Mouse (Mus musculus) frontal cortex, postnatal 36 days (tissue): Measurements from ENCODE around the gene Arhgap23.

Source experiments
- DNase-seq, 2 experiments: peaks; one replicate each; pipeline ENCODE4 v3.0.0; 2022; ENCODE audit warnings: low spot score in 2 of 2

Arhgap23 gene

DNA sequence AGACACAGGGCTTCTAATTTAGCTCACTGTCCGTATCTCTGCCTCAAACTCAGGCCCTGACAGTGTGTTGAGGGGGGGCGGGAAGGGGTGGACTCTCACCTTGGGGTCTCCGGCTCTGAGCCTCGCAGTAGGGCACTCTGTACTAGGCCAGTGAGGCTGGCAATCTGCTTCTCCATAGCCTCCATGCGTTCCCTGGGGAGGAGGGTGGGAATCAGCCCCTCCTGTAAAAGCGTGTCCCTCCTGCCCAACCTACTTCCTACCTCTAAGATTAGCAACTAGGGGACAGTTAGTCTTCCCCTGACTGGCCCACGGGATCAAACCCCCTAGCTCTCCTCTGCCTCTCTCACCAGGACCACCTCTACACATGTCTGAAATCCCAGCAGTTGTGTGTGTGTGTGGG lies 118.3 kb downstream of the Arhgap23 start:
- no peak for DNase-seq

DNA sequence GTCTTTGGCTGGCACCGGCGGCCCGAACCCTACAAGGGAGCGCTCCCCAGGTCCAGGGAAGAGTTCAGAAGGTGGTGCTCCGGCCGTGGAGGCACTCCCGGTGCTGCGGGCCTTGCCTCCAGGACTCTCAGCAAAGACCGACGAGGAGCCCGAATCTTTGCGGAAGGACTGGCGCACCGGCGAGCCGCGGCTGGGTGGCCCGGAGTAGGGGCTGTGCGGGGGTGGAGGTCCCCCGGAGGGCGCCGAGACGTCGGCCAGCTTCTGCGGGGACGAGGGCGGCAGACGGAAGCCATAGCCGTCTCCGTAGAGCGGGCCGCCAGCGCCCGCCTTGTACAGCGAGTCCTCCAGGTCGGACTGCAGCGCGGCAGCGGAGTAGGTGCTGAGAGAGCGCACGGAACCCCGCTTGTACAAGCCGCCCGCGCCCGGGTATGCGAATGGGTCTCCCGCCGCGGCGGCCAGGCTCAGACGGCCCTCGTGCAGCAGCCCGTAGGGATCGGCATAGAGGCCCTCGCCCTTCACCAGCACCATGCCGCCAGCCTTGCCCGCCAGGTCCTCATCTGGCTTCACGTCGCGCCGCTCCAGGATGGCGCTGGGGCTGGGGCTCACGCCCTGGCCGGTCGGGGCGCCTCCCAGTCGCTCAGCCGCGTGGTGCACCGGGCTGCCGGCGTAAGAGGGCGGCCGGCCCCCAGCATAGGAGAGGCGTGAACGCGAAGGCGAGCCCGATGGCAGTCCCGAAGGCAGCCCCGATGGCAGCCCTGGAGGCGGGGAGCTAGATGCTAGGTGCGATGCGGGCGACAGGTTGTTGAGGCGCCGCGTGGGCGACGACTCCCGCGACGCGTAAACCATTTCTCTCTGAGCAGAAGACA lies 119.3 kb downstream of the Arhgap23 start:
- peak; percentile 63 to 69 for DNase-seq

DNA sequence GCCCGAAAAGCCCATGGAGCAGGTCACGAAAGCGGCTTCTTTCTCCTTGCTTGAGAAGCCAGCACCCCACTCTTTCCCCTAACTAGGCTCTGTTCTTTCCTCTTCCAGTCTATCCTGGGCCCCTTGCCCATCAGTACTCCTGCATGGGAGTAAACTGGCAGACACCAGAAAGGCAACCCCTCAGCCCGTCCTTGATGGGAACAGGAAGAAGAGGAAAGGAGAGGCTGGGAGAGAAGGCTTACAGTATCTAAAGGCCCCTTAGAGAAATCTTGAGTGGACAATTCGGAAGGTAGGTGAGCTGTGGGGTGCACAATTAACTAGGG lies 119.9 kb downstream of the Arhgap23 start:
- DNase-seq, result no peak

DNA sequence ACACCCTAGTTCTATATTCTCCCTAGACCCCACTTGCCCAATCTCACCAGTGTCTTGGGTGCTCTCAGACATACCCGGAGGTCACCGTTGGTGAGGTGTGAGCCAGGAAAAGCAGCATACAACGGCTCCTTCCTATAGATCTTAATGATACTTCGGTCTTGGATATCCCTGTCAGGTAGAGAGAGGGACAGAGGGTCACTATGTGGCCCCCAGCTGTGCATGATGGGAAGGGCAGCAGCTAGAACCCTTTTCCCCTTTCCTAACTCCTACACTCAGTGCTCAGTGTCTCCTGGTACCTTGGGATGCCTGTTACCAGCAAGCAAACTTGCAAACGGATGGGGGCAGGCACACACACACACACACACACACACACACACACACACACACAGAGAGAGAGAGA lies 120.3 kb downstream of the Arhgap23 start:
- DNase-seq, result no peak

DNA sequence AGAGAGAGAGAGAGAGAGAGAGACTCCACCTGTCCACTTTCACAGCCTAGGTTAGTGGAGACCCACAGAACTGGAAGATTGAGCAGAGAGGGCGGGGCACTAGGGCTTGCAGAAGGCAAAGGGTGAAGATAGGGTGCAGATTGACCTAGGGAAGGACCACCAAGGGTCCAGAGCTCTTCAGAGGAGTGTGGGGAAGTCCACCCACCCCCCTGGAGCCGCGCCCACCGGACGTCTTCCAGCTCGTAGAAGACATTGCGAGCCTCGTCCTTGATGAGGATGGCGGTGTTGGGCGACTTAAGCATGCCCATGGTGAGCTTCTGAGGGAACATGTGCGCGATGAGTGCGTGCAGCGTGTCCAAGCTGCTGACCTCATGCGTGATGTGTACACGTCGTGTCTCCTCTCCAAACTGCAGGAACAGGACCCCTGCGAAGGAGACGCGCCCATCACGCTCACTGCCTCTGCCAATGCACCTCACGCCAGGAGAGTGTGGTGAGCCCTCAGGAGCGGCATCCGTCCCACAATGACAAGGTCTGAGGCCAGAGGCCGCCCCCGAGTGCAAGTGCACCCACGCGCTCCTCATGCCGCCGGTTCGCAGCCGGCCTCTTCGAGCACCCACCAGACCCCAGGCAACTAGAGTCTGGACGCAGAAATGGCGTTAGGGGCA lies 120.9 kb downstream of the Arhgap23 start:
- no peak for DNase-seq

DNA sequence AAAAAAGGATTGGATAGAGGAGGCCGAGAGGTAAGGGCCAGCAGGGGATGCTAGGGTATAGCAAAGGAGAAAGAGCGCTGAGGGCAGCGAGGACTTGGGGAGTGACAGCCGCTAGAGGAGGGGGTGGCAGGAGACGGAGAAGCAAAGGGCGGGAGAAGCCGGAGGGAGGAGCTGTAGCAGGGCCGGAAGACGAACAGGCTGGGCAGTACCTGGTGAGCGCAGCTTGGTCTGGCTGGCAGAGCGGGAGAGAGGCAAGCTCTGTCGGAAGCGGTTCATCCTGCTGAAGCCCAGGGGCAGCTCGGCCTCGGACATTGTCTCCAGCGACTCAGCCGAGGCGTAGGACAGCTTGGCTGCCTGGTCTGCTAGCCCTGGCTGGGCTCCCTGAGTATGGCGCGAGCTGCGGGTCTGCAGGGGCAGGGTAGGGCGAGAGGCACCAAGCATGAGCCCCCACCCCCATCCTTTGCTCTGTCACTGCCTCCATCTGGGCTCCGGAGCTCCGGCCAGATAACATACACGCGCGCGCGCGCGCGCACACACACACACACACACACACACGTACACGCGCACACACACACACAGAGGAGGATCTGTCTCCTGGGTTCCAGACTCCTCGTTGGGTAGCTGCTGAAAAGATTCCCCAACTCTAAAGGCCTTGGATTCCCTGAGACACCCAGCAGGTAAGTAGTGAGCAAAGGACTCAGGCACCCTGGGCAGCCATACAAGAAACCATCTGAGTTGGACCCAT lies 121.7 kb downstream of the Arhgap23 start:
- DNase-seq, result no peak

DNA sequence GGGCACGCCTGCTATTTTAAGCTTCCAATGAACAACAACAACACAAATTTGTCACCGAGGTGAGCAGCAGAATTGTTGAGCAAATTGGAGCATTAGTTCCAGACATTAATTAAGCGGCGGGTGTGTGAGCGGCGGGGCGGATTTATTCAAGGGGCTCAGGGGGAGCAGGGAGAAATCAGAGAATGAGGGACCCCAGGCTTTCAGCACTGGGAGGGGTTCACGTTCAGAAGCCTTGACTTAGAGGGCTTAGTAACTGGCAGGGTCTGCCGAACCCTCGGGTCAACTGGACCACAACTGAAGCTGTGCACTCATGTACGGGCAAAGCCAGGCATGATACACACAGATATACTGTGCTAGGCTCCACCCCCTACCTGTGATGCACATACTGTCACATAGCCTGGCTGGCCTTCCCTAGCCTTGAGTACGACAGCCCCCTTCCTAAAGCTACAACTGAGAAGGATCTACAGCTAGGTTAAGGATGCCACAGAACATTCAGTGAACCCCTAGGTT lies 122.3 kb downstream of the Arhgap23 start:
- no peak for DNase-seq

DNA sequence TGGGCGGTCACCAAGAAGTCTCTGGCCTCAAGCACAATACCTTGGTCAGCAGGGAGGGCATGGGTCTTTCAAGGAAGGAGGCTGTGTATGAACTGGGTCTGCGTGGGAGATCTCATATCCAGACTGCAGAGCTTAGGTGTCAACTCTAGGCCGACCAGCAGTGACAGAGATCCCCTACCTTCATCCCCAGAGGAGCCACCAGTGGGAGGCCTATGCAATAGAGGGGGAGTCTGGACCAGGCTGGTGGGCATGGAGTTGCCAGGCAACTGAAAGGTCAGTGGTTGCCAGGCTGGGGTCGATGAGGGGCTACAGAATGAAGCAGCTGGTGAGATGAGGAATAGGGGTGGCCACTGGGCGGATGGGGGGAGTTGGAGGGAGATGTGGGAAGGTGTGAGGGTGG lies 124.3 kb downstream of the Arhgap23 start:
- DNase-seq, result no peak

DNA sequence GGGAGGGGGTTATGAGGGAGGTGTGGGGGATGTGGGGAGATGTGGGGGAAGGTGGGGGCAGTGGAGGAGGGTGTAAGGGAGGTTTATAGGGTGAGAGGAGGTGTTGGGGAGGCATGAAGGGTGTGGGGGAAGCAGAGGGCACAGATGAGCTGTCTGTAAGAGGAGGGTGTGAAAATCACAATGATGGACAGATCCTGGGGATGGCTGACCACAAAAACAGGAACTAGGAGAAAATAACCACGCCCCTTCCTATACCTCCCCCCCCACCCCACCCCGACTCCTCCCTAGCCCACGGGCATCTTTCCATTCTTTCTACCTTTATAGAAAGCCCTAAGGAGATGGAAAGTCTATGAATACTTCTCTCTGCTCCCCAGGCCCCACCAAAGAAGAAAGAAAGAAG lies 124.8 kb downstream of the Arhgap23 start:
- DNase-seq, result no peak

DNA sequence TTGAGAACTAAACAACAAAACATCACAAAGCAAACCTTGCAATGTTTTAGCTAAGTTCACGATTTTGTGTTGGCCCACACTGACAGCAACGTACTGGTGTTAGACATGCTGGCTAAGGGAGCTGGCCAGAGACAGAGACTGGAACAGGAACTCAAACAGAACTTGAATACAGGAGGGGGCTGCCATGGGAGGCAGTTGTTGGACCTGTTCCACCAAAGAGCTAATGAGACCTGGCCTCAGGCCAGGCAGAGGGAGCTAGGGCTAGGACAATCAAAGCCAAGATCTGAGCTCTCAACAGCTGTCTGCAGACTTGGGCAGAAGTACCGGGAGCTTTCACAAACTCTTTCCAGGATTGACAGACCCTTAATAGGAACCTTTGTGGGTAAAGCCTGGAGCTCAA lies 125.3 kb downstream of the Arhgap23 start:
- DNase-seq, result peak in 1 of 2 experiments; percentile 64

DNA sequence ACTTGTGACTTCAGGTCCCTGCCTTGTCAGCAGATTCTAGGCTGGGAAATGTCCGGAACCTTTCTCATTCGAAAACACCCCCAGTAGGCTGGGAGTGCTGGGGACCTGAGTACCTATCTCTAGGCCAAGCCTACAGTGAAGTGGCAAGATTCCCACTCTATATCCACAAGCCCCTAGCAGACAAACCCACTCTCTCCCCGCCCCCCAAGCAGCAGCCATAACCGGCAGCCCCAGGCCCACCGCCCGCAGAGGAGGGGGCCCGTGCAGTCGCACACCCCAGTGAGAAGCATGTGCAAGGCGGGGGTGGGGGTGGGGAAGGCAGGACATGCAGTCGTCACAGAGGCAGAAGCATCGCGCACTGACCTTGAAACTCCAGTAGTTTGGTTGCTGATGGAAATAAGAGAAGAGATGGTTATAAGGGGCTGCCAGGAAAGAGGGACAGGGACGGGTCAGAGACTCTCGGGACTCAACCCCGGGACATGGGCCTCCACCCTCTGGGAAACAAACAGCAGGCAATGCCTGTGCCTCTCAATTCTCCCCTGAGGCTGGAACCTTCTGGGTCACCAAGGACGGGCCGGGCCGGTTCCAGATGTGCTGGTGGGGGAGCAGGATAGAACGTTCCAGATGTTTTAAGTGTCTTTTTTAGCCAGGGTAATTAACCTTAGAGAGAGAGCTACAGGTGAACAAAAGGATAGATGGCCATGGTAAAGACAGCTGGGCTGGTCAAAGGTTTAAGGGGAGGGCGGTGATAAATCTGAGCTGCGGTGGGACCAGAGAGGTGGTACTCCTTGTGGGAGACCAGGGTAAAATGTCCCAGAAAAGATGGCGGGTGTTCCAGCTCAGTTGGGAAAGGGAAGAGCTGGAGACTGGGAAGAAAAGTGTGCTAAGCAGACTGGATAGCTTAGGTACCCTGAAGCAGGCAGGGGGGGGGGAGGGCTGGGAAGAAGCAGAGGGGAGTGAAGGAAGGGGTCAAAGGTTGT lies 127.1 kb downstream of the Arhgap23 start:
- no peak for DNase-seq

DNA sequence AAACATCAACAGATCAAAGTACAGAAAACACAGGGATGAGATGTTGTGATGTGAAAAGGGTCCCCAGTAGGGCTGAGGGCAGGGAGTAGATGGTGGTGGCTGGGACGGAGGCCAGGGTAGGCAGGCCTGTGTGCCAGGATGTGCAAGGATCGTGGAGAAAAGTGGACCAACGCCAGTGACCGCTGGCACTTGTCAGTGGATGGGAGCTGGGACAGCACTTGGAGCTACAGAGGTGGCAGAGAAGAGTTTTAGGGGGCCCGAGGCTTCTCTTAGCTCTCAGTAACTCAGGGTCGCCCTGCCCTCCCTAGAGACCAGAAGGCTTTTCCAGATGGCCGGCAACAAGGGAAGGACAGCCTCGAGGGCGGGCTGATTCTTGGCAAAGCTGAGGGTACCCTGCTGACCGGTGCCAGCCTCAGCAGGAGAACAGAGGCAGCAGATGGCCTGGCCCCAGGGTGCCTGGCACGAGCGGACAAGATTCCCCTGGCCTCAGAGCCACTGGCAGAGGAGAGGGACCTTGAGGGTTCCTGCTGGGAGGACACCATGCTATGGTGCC lies 127.9 kb downstream of the Arhgap23 start:
- peak in 1 of 2 experiments; percentile 59 for DNase-seq

DNA sequence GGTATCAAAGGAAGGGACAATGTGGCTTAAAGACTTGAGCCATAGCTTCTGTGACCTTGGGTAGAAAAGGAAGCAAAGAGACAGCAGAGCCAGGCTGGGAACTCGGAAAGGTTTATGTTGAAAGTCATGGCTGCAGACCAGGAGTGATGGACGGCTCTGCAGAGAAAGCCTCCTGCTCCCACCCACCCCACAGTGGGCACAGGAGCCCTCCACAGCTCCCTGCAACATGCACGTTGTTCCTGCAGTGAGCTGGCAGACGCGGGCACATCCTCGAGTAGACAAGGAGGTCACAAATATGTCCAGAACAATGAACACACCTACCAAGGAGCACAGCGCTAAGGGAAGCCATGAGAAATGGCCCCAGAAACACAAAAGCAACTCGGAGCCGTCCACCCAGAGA lies 128.6 kb downstream of the Arhgap23 start:
- no peak for DNase-seq

DNA sequence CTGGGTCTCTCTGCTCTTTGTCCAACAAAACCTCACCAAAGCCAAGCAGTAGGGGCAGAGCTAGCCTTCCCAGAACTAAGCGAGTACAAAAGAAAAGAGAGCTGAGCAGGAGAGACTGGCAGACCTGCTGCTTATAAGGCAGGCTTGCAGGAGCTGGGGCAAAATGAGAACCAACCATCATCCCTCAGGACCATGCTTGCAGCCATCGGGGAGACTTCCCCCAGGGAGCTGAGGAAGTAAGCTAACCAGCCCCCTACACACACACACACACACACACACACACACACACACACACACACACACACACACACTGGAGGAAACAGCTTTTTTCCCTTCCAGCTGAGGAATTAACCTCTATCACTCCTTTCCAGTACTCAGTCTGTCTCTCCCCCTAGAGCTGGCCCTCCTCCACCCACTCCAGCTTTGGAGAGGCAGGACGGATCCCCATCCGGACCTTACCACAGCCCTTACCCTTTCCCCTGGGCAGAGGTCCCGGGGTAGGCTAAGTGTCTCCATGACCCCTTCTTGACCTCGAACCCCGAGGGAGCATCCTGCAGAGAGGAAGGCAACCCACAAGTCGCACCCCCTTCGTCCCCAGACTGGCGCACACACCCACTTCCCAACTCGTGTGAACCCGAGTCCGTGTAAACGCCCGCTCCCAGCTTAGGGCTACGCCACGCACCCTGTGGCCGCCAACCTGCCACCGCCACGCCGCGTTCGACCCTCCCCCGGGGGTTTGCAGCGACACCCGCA lies 130.7 kb downstream of the Arhgap23 start:
- no peak for DNase-seq

DNA sequence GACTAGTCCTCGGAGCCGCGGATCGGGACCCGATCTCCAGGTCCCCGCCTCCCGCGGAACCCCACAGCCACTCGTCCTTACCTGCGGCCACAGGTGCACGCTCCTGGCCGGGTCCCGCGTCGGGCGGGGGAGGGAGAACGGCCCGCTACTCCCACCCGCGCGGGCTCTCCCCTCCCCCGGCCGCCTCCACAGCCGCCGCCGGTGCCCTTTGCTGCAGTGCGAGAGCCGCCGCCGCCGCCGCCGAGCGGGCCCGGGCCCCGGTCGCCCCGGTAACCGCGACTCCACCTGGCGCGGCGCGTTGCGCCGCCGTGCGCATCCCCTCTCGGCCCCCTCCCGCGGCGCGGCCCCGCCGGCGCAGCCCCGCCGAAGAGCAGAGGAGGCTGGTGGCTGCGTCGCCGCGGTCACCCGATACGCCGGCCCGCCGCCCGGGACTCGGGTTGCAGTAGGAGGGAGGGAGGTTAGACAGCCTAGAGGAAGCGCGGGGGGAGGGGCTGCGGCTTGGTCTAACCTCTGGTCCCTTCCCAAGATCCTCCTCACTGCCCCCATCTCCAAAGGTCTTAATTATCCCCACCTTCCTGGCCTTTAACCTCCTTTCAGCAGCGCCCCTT lies 131.6 kb downstream of the Arhgap23 start:
- no peak for DNase-seq

DNA sequence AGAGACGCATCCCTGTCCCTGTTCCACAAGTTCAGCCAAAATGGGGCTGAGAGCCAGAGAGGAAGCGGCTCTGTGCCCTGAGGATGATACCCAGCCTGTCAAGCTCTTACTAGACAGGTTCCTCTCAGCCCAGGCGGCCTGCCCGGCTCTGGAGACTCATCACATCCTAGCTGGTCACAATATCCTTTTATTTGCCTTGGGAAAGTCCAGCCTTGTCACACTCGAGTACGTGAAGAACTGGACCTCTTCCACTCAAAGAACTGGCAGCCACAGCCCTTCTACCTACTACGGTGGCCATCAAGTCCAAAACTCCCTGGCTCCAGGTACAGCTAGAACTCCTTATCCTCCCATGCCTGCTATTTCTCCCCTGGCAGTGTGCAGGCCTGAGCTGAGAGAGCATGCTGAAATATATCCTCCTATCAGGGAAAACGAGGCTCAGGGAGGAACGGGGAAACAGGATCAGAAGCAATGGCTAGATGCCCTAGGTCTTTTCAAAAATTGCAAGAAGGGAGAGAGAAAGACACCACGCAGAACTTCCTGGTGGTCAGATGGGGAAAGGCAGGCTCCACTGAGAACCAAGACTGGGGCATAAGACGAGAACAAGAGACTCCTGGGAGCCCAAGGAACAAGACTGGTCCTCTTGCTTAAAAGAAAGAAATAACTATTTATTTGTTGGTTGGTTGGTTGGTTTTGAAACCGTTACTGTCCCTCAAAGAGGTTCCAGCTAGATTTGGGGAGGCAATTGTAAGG lies 132.8 kb downstream of the Arhgap23 start:
- DNase-seq, result no peak

DNA sequence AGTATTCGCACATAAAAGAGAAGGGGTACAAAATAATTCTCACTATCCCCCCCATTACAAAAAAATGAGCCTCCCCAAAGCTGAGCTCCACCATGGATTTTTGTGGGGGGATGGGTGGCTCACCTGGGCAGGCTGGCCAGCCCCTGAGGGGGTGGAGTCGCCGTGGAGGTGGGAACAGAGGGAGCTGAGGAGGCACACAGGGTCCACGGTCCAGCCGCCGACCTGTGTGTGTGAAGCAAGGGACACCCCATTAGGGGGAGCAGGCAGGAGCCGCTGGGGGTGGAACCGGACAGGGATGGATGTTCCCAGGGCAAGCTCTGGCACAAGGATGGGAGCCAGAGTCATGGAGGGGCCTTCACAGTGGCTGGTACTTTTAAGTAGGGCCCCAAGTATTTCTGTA lies 133.4 kb downstream of the Arhgap23 start:
- no peak for DNase-seq
